Mouse (Mus musculus): ENCODE measurements around the gene Ppa2. TPM values are rescaled to one million over a fixed set of nuclear protein-coding genes. Genes with fewer than 3 reads are reported as not detected.
A peak's percentile ranks its signal among the peaks of the same experiment; 100 is the strongest.

Gene Ppa2
- polyA plus RNA-seq, 1 experiment from 2014 or later, result 141 TPM

GRCm38 (mm10) chr3:133325135-133325534 is 15.2 kb downstream of the Ppa2 start:
- 32% methylated on average over 5 of the region's 5 CpGs for WGBS
- no peak overlapping the region for H3K4me2 ChIP-seq (ENCODE audit: low read length)
- no peak overlapping the region for H3K9ac ChIP-seq (ENCODE audit: low read depth, low read length)
- no peak for ATAC-seq (replicated peaks; ENCODE audit: low FRiP score, low read depth)
- TF ChIP-seq CTCF (IDR thresholded peaks at IDR 0.05; ENCODE audit: low read depth), result no peak
- no peaks in the 10 kb centered on the region for H3K27me3 ChIP-seq (ENCODE audit: insufficient read depth, low read length)
- H3K27ac ChIP-seq, result no peak overlapping the region
- no peak overlapping the region for H3K4me3 ChIP-seq (replicated peaks; ENCODE audit: low read depth, low read length)
- peaks cover 3% of the 10 kb centered on the region; the same call in 1 of the 2 replicates for H3K36me3 ChIP-seq (ENCODE audit: insufficient read depth, low read length)
- no peaks in the 10 kb centered on the region for H3K9me3 ChIP-seq (replicated peaks; ENCODE audit: low read length)
- no peak for DNase-seq (ENCODE audit: low spot score)
- no peaks in the 10 kb centered on the region for H3K4me1 ChIP-seq (replicated peaks; ENCODE audit: insufficient read depth, low read length)

- no peak for TF ChIP-seq CTCF (IDR thresholded peaks at IDR 0.05; ENCODE audit: low read depth)
- Histone ChIP-seq H3K9ac (ENCODE audit: low read depth, low read length) (no peak overlapping the region), H3K4me3 (replicated peaks; ENCODE audit: low read depth, low read length) (no peak overlapping the region), H3K36me3 (ENCODE audit: insufficient read depth, low read length) (peaks cover 6% of the 10 kb centered on the region; the same call in 1 of the 2 replicates), H3K9me3 (replicated peaks; ENCODE audit: low read length) (no peaks in the 10 kb centered on the region), H3K4me1 (replicated peaks; ENCODE audit: insufficient read depth, low read length) (no peaks in the 10 kb centered on the region), H3K27ac (no peak overlapping the region), H3K27me3 (ENCODE audit: insufficient read depth, low read length) (no peaks in the 10 kb centered on the region), H3K4me2 (ENCODE audit: low read length) (no peak overlapping the region)
- ATAC-seq (replicated peaks; ENCODE audit: low FRiP score, low read depth) (no peak), DNase-seq (ENCODE audit: low spot score) (no peak)
- WGBS, result 90% methylated on average over 13 of the region's 13 CpGs
Measured at GRCm38 (mm10) chr3:133328551-133328950, 18.6 kb downstream of the Ppa2 start.

GRCm38 (mm10) chr3:133329406-133329805 is 19.5 kb downstream of the Ppa2 start:
- H3K4me3 ChIP-seq (replicated peaks; ENCODE audit: low read depth, low read length), result no peak overlapping the region
- no peaks in the 10 kb centered on the region for H3K27me3 ChIP-seq (ENCODE audit: insufficient read depth, low read length)
- TF ChIP-seq CTCF (IDR thresholded peaks at IDR 0.05; ENCODE audit: low read depth), result peak; percentile 22; the same call in 1 of the 2 replicates
- no peak overlapping the region for H3K4me2 ChIP-seq (ENCODE audit: low read length)
- WGBS, result 79% methylated on average over 2 of the region's 2 CpGs
- no peak for DNase-seq (ENCODE audit: low spot score)
- H3K27ac ChIP-seq, result no peak overlapping the region
- peaks cover 3% of the 10 kb centered on the region; the same call in 1 of the 2 replicates for H3K36me3 ChIP-seq (ENCODE audit: insufficient read depth, low read length)
- H3K9me3 ChIP-seq (replicated peaks; ENCODE audit: low read length), result no peaks in the 10 kb centered on the region
- no peak for ATAC-seq (replicated peaks; ENCODE audit: low FRiP score, low read depth)
- H3K4me1 ChIP-seq (replicated peaks; ENCODE audit: insufficient read depth, low read length), result 0 out of 2 replicates have a peak, but pooled peaks cover 3% of the 10 kb centered on the region
- no peak overlapping the region for H3K9ac ChIP-seq (ENCODE audit: low read depth, low read length)

GRCm38 (mm10) chr3:133331184-133331866 is 21.4 kb downstream of the Ppa2 start:
- no peaks in the 10 kb centered on the region for H3K9me3 ChIP-seq (replicated peaks; ENCODE audit: low read length)
- 0 out of 2 replicates have a peak, but pooled peaks cover 5% of the 10 kb centered on the region for H3K4me1 ChIP-seq (replicated peaks; ENCODE audit: insufficient read depth, low read length)
- no peak overlapping the region for H3K9ac ChIP-seq (ENCODE audit: low read depth, low read length)
- no peak overlapping the region for H3K27ac ChIP-seq
- peaks cover 3% of the 10 kb centered on the region; the same call in 1 of the 2 replicates for H3K36me3 ChIP-seq (ENCODE audit: insufficient read depth, low read length)
- no peak overlapping the region for H3K4me2 ChIP-seq (ENCODE audit: low read length)
- no peak for TF ChIP-seq CTCF (IDR thresholded peaks at IDR 0.05; ENCODE audit: low read depth)
- DNase-seq (ENCODE audit: low spot score) (no peak), ATAC-seq (replicated peaks; ENCODE audit: low FRiP score, low read depth) (peak; percentile 66)
- 56% methylated on average over 15 of the region's 15 CpGs for WGBS
- H3K4me3 ChIP-seq (replicated peaks; ENCODE audit: low read depth, low read length), result no peak overlapping the region
- H3K27me3 ChIP-seq (ENCODE audit: insufficient read depth, low read length), result no peaks in the 10 kb centered on the region

- no peak overlapping the region for H3K4me3 ChIP-seq (replicated peaks; ENCODE audit: low read depth, low read length)
- no peak for ATAC-seq (replicated peaks; ENCODE audit: low FRiP score, low read depth)
- no peaks in the 10 kb centered on the region for H3K27me3 ChIP-seq (ENCODE audit: insufficient read depth, low read length)
- no peak overlapping the region for H3K27ac ChIP-seq
- H3K4me1 ChIP-seq (replicated peaks; ENCODE audit: insufficient read depth, low read length), result 0 out of 2 replicates have a peak, but pooled peaks cover 5% of the 10 kb centered on the region
- no peak overlapping the region for H3K4me2 ChIP-seq (ENCODE audit: low read length)
- WGBS, result 85% methylated on average over 5 of the region's 5 CpGs
- peaks cover 3% of the 10 kb centered on the region; the same call in 1 of the 2 replicates for H3K36me3 ChIP-seq (ENCODE audit: insufficient read depth, low read length)
- H3K9me3 ChIP-seq (replicated peaks; ENCODE audit: low read length), result no peaks in the 10 kb centered on the region
- no peak for TF ChIP-seq CTCF (IDR thresholded peaks at IDR 0.05; ENCODE audit: low read depth)
- no peak overlapping the region for H3K9ac ChIP-seq (ENCODE audit: low read depth, low read length)
- no peak for DNase-seq (ENCODE audit: low spot score)
Measured at GRCm38 (mm10) chr3:133332280-133332679, 22.4 kb downstream of the Ppa2 start.

- Histone ChIP-seq H3K9ac (ENCODE audit: low read depth, low read length) (no peak overlapping the region), H3K4me1 (replicated peaks; ENCODE audit: insufficient read depth, low read length) (0 out of 2 replicates have a peak, but pooled peaks cover 5% of the 10 kb centered on the region), H3K27ac (no peak overlapping the region), H3K36me3 (ENCODE audit: insufficient read depth, low read length) (peaks cover 3% of the 10 kb centered on the region; the same call in 1 of the 2 replicates), H3K27me3 (ENCODE audit: insufficient read depth, low read length) (no peaks in the 10 kb centered on the region), H3K9me3 (replicated peaks; ENCODE audit: low read length) (no peaks in the 10 kb centered on the region), H3K4me3 (replicated peaks; ENCODE audit: low read depth, low read length) (no peak overlapping the region), H3K4me2 (ENCODE audit: low read length) (no peak overlapping the region)
- no peak for DNase-seq (ENCODE audit: low spot score)
- WGBS, result 78% methylated on average over 15 of the region's 15 CpGs
- TF ChIP-seq CTCF (IDR thresholded peaks at IDR 0.05; ENCODE audit: low read depth), result no peak
- ATAC-seq (replicated peaks; ENCODE audit: low FRiP score, low read depth), result no peak
Measured at GRCm38 (mm10) chr3:133333267-133334170, 23.6 kb downstream of the Ppa2 start.

Data from kidney, postnatal 0 days (tissue).